Mouse (Mus musculus): ENCODE measurements around the gene Lbh.

Lbh gene

GRCm38 (mm10) chr17:72977616-72978015 lies 59.5 kb downstream of the Lbh start:
- DNase-seq, result no peak

GRCm38 (mm10) chr17:72982156-72982555 lies 64.1 kb downstream of the Lbh start:
- no peak for DNase-seq

GRCm38 (mm10) chr17:72983471-72983870 lies 65.4 kb downstream of the Lbh start:
- no peak for DNase-seq

GRCm38 (mm10) chr17:72989025-72989424 lies 70.9 kb downstream of the Lbh start:
- no peak for DNase-seq

All from kidney, adult 8-10 months (tissue).